In the genomic region with DNA sequence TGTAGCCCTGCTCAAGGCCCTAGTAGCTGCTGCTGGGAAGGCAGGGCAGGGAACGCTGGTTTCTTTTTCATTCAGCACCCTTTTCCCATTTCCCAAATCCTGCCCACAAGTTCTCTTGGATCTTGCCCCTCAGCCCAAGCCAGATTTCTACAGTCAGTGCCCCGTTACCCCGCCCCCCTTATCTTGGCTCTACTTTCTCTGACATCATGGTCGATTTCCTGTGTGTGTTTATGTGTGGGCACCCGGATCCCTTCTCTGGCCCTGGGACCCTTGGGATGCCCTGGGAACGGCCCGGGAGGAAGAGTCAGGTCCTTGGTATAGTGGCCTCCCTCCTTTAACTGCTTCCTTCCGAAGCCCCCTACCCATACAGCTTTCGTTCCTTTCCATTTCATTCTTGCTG, we compare ENCODE assay signal across 8 mouse cellular contexts. TPM values are rescaled to one million over a fixed set of nuclear protein-coding genes. Genes with fewer than 3 reads are reported as not detected.
DNase-seq lines count a peak whose midpoint lies in the region; ATAC-seq lines count a peak whose summit lies in the region.

No protein-coding gene starts in this region.

- H3K4me2 ChIP-seq in heart, embryonic 15.5 days: peak overlapping the region; percentile 84
- H3K4me2 ChIP-seq in limb, embryonic 11.5 days (ENCODE audit: low read depth, severe bottlenecking): peak overlapping the region; percentile 79
- H3K4me2 ChIP-seq in midbrain, embryonic 14.5 days (ENCODE audit: low read length): peak overlapping the region; percentile 76

- peaks cover 16% of the 10 kb centered on the region for H3K4me1 ChIP-seq in heart, embryonic 15.5 days (replicated peaks)
- peaks cover 8% of the 10 kb centered on the region; the same call in 1 of the 2 replicates for H3K4me1 ChIP-seq in limb, embryonic 11.5 days (ENCODE audit: control insufficient read depth, insufficient read depth, low read length)
- 0 out of 2 replicates have a peak, but pooled peaks cover 5% of the 10 kb centered on the region for H3K4me1 ChIP-seq in midbrain, embryonic 14.5 days (ENCODE audit: control insufficient read depth, insufficient read depth, low read length)

- peak overlapping the region; percentile 94 for H3K27ac ChIP-seq in heart, embryonic 15.5 days
- H3K27ac ChIP-seq in limb, embryonic 11.5 days (replicated peaks; ENCODE audit: low read depth, low read length): no peak overlapping the region
- H3K27ac ChIP-seq in midbrain, embryonic 14.5 days (replicated peaks; ENCODE audit: low read depth, low read length): no peak overlapping the region

- 7% methylated on average over 9 of the region's 9 CpGs for WGBS in heart, embryonic 15.5 days
- WGBS in limb, embryonic 11.5 days: 41% methylated on average over 9 of the region's 9 CpGs
- WGBS in midbrain, embryonic 14.5 days: 46% methylated on average over 9 of the region's 9 CpGs

- no peaks in the 10 kb centered on the region for H3K27me3 ChIP-seq in heart, embryonic 15.5 days
- no peaks in the 10 kb centered on the region for H3K27me3 ChIP-seq in limb, embryonic 11.5 days (ENCODE audit: control insufficient read depth, insufficient read depth, low read length)
- H3K27me3 ChIP-seq in midbrain, embryonic 14.5 days (ENCODE audit: control insufficient read depth, insufficient read depth, low read length): no peaks in the 10 kb centered on the region

- peak; percentile 55 for ATAC-seq in common myeloid progenitor, adult 5-6 weeks (replicated peaks; ENCODE audit: low read depth, poor library complexity, severe bottlenecking)
- ATAC-seq in heart, embryonic 15.5 days (replicated peaks; ENCODE audit: insufficient number of reproducible peaks, insufficient read depth, low FRiP score, low read depth): no peak
- no peak for ATAC-seq in limb, embryonic 11.5 days (ENCODE audit: insufficient number of reproducible peaks, low FRiP score, low TSS enrichment, low read depth)
- ATAC-seq in midbrain, embryonic 14.5 days (ENCODE audit: low FRiP score, low TSS enrichment): no peak

- peak overlapping the region; percentile 93 for H3K4me3 ChIP-seq in heart, embryonic 15.5 days
- H3K4me3 ChIP-seq in limb, embryonic 11.5 days (ENCODE audit: low read depth, low read length): peak overlapping the region; percentile 78
- peak overlapping the region; percentile 46 for H3K4me3 ChIP-seq in midbrain, embryonic 14.5 days (replicated peaks; ENCODE audit: low read depth, low read length)

- peak; percentile 74 for DNase-seq in 3T3-L1 (ENCODE audit: low read depth, low spot score)
- no peak for DNase-seq in limb, embryonic 11.5 days (ENCODE audit: low spot score)
- peak; percentile 0 for DNase-seq in midbrain, embryonic 14.5 days
- DNase-seq in urinary bladder, adult 2 months (ENCODE audit: low spot score): no peak
- no peak for DNase-seq in layer of hippocampus, postnatal 14 days (ENCODE audit: low spot score in 2 of 2)
- no peak for DNase-seq in layer of hippocampus, adult 9-10 months (ENCODE audit: low spot score)

- H3K9me3 ChIP-seq in heart, embryonic 15.5 days (replicated peaks): no peaks in the 10 kb centered on the region
- no peaks in the 10 kb centered on the region for H3K9me3 ChIP-seq in limb, embryonic 11.5 days (ENCODE audit: control insufficient read depth, low read length)
- no peaks in the 10 kb centered on the region for H3K9me3 ChIP-seq in midbrain, embryonic 14.5 days (ENCODE audit: control insufficient read depth, low read length)

- H3K36me3 ChIP-seq in heart, embryonic 15.5 days: peaks cover 37% of the 10 kb centered on the region
- peaks cover 17% of the 10 kb centered on the region; the same call in 1 of the 2 replicates for H3K36me3 ChIP-seq in limb, embryonic 11.5 days (ENCODE audit: control insufficient read depth, insufficient read depth, low read length)
- peaks cover 12% of the 10 kb centered on the region; the same call in 1 of the 2 replicates for H3K36me3 ChIP-seq in midbrain, embryonic 14.5 days (ENCODE audit: control insufficient read depth, insufficient read depth, low read length)

- H3K9ac ChIP-seq in heart, embryonic 15.5 days: peak overlapping the region; percentile 90
- no peak overlapping the region; the same call in none of the 2 replicates for H3K9ac ChIP-seq in limb, embryonic 11.5 days (ENCODE audit: low read length)
- H3K9ac ChIP-seq in midbrain, embryonic 14.5 days (replicated peaks; ENCODE audit: low read length): 0 out of 2 replicates have a peak overlapping the region, but pooled peaks have one; percentile 60

RNA-seq across cellular contexts. Expression of gene Syde1, which starts 1.0 kb away (rescaled TPM):
- 1.9 and 2.2 TPM in 2 replicates for total RNA-seq in common myeloid progenitor, adult 5-6 weeks (2017)
- polyA plus RNA-seq in heart, embryonic 15.5 days (2015; fragmentation: Nextera tagmentation; extraction: Ambion mirVana): 13.0 and 14.8 TPM in 2 replicates
- 19.9 and 22.6 TPM in 2 replicates for polyA plus RNA-seq in limb, embryonic 11.5 days (2014; fragmentation: Nextera tagmentation; extraction: Ambion mirVana)
- 2.3 and 4.3 TPM in 2 replicates for polyA plus RNA-seq in midbrain, embryonic 14.5 days (2014; fragmentation: Nextera tagmentation; extraction: Ambion mirVana)
- polyA plus RNA-seq in urinary bladder, adult 2 months (2012; rRNA removed): 27.8 and 29.4 TPM in 2 replicates
- total RNA-seq in layer of hippocampus, postnatal 14 days (2021): 1 to 10 TPM; 5.0 to 5.1 TPM

RNA-seq across cellular contexts. Expression of gene Ilvbl, which starts 16.6 kb away (rescaled TPM):
- 15.2 and 16.9 TPM in 2 replicates for total RNA-seq in common myeloid progenitor, adult 5-6 weeks (2017)
- 65.4 and 71.5 TPM in 2 replicates for polyA plus RNA-seq in heart, embryonic 15.5 days (2015; fragmentation: Nextera tagmentation; extraction: Ambion mirVana)
- 24.6 and 29.2 TPM in 2 replicates for polyA plus RNA-seq in limb, embryonic 11.5 days (2014; fragmentation: Nextera tagmentation; extraction: Ambion mirVana)
- 46.4 and 48.5 TPM in 2 replicates for polyA plus RNA-seq in midbrain, embryonic 14.5 days (2014; fragmentation: Nextera tagmentation; extraction: Ambion mirVana)
- polyA plus RNA-seq in urinary bladder, adult 2 months (2012; rRNA removed): 32.3 and 38.6 TPM in 2 replicates
- total RNA-seq in layer of hippocampus, postnatal 14 days (2021): 10 to 100 TPM; 17.7 to 25.1 TPM

RNA-seq across cellular contexts. Expression of gene Olfr1357, which starts 27.1 kb away (rescaled TPM):
- total RNA-seq in common myeloid progenitor, adult 5-6 weeks (2017): not detected in 2 replicates
- polyA plus RNA-seq in heart, embryonic 15.5 days (2015; fragmentation: Nextera tagmentation; extraction: Ambion mirVana): not detected in 2 replicates
- polyA plus RNA-seq in limb, embryonic 11.5 days (2014; fragmentation: Nextera tagmentation; extraction: Ambion mirVana): not detected in 2 replicates
- polyA plus RNA-seq in midbrain, embryonic 14.5 days (2014; fragmentation: Nextera tagmentation; extraction: Ambion mirVana): not detected in 2 replicates
- not detected in 2 replicates for polyA plus RNA-seq in urinary bladder, adult 2 months (2012; rRNA removed)
- not detected for total RNA-seq in layer of hippocampus, postnatal 14 days (2021)

Comparison
In these comparisons a context has a peak if more than half of its experiments do, and no peak if none do; other contexts are left out.
1. DNase-seq: peak in 3T3-L1 (single experiment) and midbrain, embryonic 14.5 days (single experiment); none in limb, embryonic 11.5 days (single experiment), urinary bladder, adult 2 months (single experiment), layer of hippocampus, postnatal 14 days (0 of 2) and layer of hippocampus, adult 9-10 months (single experiment).
2. Peak in every context shown above with its lines, with median percentiles within 50 percentile points of each other: H3K4me2 ChIP-seq and H3K4me3 ChIP-seq.